Mouse (Mus musculus) liver, postnatal 0 days (tissue): Measurements from ENCODE around the gene Sort1. TPM values are rescaled to one million over a fixed set of nuclear protein-coding genes. Genes with fewer than 3 reads are reported as not detected.
A peak's percentile ranks its signal among the peaks of the same experiment; 100 is the strongest.

ENCODE experiments used
- ATAC-seq: fragments of 200-750 bp; cut with Nextera tagmentation; 2 replicates; pipeline ENCODE4 v1.8.0; 2017; ENCODE audit warnings: mild to moderate bottlenecking, moderate library complexity
- DNase-seq: peaks from one replicate; pipeline ENCODE4 v3.0.0-alpha.2; 2016
- H3K27ac ChIP-seq: fragments of 300-500 bp; sonication (generic); 2 replicates; pipeline ENCODE4 v1.5.1; 2014; ENCODE audit warnings: antibody characterized with exemption, moderate library complexity, mild to moderate bottlenecking, low read depth
- H3K27me3 ChIP-seq: fragments of 300-500 bp; sonication (generic); 2 replicates; pipeline ENCODE4 v1.6.1; 2014; ENCODE audit warnings: low read length, control low read depth, mixed read lengths; ENCODE audit not compliant: insufficient read depth
- H3K36me3 ChIP-seq: fragments of 300-500 bp; sonication (generic); replicated peaks from 2 replicates; pipeline ENCODE4 v1.6.1; 2014; ENCODE audit warnings: mild to moderate bottlenecking, control low read depth, low read length, moderate library complexity, mixed read lengths; ENCODE audit not compliant: insufficient read depth
- H3K4me1 ChIP-seq: fragments of 300-500 bp; sonication (generic); 2 replicates; pipeline ENCODE4 v1.6.1; 2014; ENCODE audit warnings: antibody characterized with exemption, mild to moderate bottlenecking, control low read depth; ENCODE audit not compliant: insufficient read depth
- H3K4me2 ChIP-seq: fragments of 300-500 bp; sonication (generic); 2 replicates; pipeline ENCODE4 v1.6.1; 2014; ENCODE audit warnings: low read depth, mild to moderate bottlenecking, low read length, moderate library complexity, mixed read lengths
- H3K4me3 ChIP-seq: fragments of 300-500 bp; sonication (generic); 2 replicates; pipeline ENCODE4 v1.5.1; 2014; ENCODE audit warnings: low read depth, low read length
- H3K9ac ChIP-seq: fragments of 300-500 bp; sonication (generic); replicated peaks from 2 replicates; pipeline ENCODE4 v1.6.1; 2014; ENCODE audit warnings: mild to moderate bottlenecking, moderate library complexity
- H3K9me3 ChIP-seq: fragments of 300-500 bp; sonication (generic); 2 replicates; pipeline ENCODE4 v1.6.1; 2016; ENCODE audit warnings: mild to moderate bottlenecking, control low read depth, low read length, mixed read lengths
- CTCF ChIP-seq: sonication (generic); IDR thresholded peaks from 2 replicates; pipeline ENCODE4 v1.5.1; 2016; ENCODE audit warnings: antibody characterized with exemption, low read depth
- EP300 ChIP-seq: IDR thresholded peaks from 2 replicates; pipeline ENCODE4 v1.6.1; 2016; ENCODE audit warnings: antibody characterized with exemption, low read depth, mild to moderate bottlenecking
- WGBS: fragments of 180-500 bp; shearing (Covaris S2); extraction: QIAGEN DNeasy Blood & Tissue Kit; methylation state at CpG from one replicate; pipeline ENCODE4 v1.1.7; 2014; ENCODE audit not compliant: insufficient replicate concordance; 5-methylcytosine and 5-hydroxymethylcytosine counted together
- polyA plus RNA-seq: library from polyadenylated mRNA; unstranded; fragments of >200 nt; fragmentation: Nextera tagmentation; extraction: Ambion mirVana; gene quantifications from 2 replicates; pipeline ENCODE4 v1.2.1, GENCODE M21; 2015

The Sort1 gene
- polyA plus RNA-seq, 1 experiment from 2014 or later: 3.7 TPM

DNA sequence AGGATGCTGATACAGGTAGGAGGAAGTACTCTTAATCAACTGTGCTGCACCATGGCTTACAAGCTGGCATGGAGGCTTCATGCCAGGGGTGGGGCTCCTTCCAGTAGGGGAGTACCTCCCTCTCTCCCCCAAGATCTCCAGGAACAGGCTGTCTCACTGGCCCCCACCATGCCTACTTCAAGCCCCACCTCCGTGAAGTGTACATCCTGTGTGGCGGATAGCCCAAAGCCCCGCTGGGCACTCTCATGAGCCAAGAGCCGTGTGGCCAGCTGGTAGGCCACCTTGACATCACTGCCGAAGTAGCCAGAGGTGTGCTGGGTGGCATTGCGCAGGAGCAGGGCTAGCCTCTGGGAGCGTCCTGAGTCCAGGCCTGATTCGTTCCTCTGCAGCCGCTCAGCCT lies 114.4 kb downstream of the Sort1 start:
- no peak overlapping the region for H3K4me2 ChIP-seq
- WGBS: 76% methylated on average over 9 of the region's 9 CpGs
- no peak for ATAC-seq

DNA sequence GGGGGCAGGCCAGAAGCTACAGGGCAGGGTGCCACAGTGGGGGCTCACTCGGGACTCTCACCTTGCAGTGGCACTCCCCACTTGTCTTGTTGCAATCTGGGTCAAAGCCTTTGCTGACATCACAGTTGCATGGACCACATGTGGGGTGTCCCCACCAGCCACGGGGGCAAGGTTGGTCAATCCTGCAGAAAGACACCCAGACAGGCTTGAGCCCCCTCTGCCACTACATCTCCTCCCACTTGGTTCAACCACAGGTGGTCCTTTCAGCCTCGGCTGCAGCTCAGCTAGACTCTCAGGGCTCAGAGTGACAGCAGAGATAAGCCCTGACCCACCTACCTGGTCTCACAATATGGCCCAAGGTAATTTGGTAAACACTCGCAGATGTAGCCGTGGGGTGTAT lies 116.6 kb downstream of the Sort1 start:
- Histone ChIP-seq H3K4me3 (no peak overlapping the region), H3K9ac (no peak overlapping the region), H3K4me1 (no peaks in the 10 kb centered on the region), H3K9me3 (no peaks in the 10 kb centered on the region), H3K27ac (no peak overlapping the region), H3K4me2 (no peak overlapping the region), H3K27me3 (no peaks in the 10 kb centered on the region), H3K36me3 (no peaks in the 10 kb centered on the region)
- DNase-seq (no peak), ATAC-seq (no peak)
- WGBS: 60% methylated on average over 5 of the region's 5 CpGs
- TF ChIP-seq EP300 (no peak), CTCF (no peak)

More for the DNA sequence above, 114.4 kb downstream of the Sort1 start:
- TF ChIP-seq EP300 (no peak), CTCF (no peak)
- no peaks in the 10 kb centered on the region for H3K9me3 ChIP-seq
- H3K36me3 ChIP-seq: no peaks in the 10 kb centered on the region
- DNase-seq: no peak
- H3K4me3 ChIP-seq: no peak overlapping the region
- no peaks in the 10 kb centered on the region for H3K27me3 ChIP-seq
- no peaks in the 10 kb centered on the region for H3K4me1 ChIP-seq
- no peak overlapping the region for H3K27ac ChIP-seq
- no peak overlapping the region for H3K9ac ChIP-seq

DNA sequence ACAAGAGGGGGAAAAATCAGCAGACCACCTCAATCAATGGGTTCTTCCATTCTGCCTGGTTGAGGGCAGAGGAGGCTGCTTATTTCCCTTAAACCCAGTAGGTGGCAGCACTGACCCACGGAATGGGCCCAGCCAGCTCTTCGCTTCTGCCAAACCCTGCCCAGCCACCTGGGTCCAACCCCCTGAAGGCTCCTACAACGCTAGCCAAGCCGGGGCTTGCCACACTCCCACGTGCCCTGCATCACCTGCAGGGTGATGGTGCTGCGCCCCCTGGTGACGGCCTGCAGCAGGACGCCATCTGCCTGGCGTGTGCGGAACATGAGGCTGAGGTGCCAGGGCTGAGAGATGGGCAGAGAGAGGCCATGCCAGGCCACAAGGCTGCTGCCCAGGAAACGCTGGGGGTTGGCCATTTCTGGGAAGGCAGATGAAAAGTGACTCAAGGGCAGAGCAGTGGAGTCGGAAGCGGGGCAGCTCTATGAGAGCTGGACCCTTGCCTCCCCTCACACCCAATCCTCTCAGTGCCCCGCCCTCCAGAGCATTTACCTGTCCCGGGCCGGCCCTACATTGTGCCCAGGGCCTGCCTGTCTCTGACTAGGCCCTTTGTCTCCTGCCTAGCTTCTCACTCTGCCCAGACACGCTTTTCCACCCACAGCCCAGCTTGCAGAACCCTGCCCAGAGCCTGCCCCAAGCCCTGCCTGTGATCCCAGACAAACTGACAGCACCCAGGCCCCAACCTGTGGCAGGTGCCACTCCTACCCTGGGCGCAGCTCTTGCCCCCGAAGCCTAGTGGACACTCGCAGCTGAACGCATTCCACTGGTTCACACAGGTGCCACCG lies 118.0 kb downstream of the Sort1 start:
- ATAC-seq (peak; percentile 98), DNase-seq (peak; percentile 91)
- no peaks in the 10 kb centered on the region for H3K36me3 ChIP-seq
- 37% methylated on average over 22 of the region's 22 CpGs for WGBS
- H3K4me3 ChIP-seq: no peak overlapping the region
- H3K4me2 ChIP-seq: 0 out of 2 replicates have a peak overlapping the region, but pooled peaks have one; percentile 2
- H3K4me1 ChIP-seq: no peaks in the 10 kb centered on the region
- H3K9ac ChIP-seq: no peak overlapping the region
- no peak overlapping the region for H3K27ac ChIP-seq
- H3K27me3 ChIP-seq: no peaks in the 10 kb centered on the region
- TF ChIP-seq CTCF: peak; percentile 98
- no peak for TF ChIP-seq EP300
- H3K9me3 ChIP-seq: no peaks in the 10 kb centered on the region

DNA sequence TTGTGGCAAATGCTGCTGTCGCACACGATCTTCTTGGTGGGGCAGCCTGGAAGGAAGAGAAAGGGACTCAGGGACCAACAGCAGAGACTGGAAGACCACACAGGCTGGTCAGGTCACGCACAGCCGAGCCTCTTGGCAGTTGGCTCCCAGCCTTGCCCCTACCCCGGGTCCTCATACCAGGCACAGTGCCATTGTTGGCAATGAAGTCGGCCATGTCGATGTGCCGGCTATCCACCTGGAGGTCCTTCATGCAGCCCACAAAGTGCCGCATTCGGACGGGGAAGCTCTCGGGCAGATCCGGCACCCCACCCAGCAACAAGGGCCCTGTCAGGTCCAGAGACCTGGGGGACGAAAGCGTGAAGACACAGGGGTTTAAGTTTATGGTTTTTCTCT lies 118.6 kb downstream of the Sort1 start:
- Histone ChIP-seq H3K27me3 (no peaks in the 10 kb centered on the region), H3K36me3 (no peaks in the 10 kb centered on the region), H3K4me1 (no peaks in the 10 kb centered on the region), H3K4me2 (no peak overlapping the region), H3K9me3 (no peaks in the 10 kb centered on the region), H3K9ac (no peak overlapping the region), H3K27ac (no peak overlapping the region), H3K4me3 (no peak overlapping the region)
- DNase-seq (no peak), ATAC-seq (no peak)
- TF ChIP-seq EP300: no peak
- no peak for TF ChIP-seq CTCF
- WGBS: 90% methylated on average over 15 of the region's 15 CpGs

DNA sequence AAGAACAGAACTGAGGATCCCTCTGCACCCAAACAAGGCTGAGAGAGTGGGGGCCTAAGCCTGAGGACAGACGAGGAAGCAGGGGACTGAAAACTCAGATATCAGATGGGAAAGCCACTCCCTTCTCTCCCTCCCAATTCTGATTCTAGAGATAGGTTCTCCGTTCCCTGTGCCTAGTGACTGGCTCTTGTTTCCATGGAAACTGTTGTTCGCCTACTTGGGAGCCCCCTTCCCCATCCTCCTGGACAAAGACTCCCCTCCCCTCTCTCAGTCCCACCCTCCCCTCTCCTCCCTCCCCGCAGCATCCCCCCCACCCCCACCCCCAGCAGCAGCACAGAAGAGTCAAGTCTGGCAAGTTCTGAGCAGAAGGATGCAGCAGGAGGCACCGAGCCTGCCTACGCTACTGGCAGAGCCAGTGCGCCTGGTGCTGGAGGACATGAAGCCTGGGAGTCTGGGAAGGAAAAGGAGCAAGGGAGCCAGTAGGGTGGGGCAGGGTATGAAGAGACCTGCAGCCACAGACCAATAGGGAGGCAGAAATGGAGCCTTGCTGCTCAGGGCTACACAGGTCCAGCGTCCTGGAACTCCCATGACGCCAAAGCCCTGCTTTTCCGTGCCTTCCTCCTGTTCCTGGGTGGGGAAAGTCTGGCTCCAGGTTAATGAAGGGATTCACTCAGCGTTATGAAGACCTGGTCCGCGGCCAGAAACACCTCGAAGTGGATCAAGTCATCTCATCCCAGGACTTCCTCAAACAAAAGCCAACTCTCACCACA lies 121.8 kb downstream of the Sort1 start:
- Histone ChIP-seq H3K4me2 (no peak overlapping the region), H3K4me3 (no peak overlapping the region), H3K27ac (no peak overlapping the region), H3K9ac (no peak overlapping the region), H3K27me3 (no peaks in the 10 kb centered on the region), H3K36me3 (no peaks in the 10 kb centered on the region), H3K9me3 (no peaks in the 10 kb centered on the region), H3K4me1 (no peaks in the 10 kb centered on the region)
- TF ChIP-seq EP300 (no peak), CTCF (no peak)
- WGBS: 69% methylated on average over 14 of the region's 14 CpGs
- DNase-seq: no peak
- ATAC-seq: no peak

DNA sequence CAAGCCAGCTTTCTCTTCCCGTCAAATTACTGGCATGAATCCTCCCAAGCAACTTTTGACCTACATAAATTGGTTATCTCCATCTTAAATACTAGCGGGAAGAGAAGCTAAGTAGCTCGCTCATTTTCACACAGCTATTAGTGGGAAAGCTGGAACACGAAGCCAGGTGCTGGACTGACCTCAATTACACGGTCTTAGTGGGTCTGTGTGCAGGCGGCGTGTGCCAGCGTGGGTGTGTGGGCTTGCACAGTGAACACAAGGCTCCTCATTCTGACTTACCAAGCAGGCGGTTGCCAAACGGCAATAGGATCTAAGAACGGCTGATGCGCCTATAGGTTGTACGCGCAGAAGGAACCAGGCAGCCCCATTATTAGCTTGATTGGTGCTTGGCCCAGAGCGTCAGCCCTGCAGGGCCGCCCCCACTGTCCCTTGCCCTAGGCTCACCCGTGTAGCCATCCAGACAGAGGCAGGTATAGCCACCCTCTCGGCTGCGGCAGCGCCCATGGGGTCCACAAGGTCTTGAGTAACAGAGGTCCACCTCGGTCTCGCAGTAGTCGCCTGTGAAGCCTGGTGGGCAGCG lies 122.5 kb downstream of the Sort1 start:
- Histone ChIP-seq H3K27ac (no peak overlapping the region), H3K9ac (no peak overlapping the region), H3K9me3 (no peaks in the 10 kb centered on the region), H3K4me2 (no peak overlapping the region), H3K36me3 (no peaks in the 10 kb centered on the region), H3K4me3 (no peak overlapping the region), H3K27me3 (no peaks in the 10 kb centered on the region), H3K4me1 (no peaks in the 10 kb centered on the region)
- WGBS: 88% methylated on average over 24 of the region's 24 CpGs
- TF ChIP-seq EP300 (no peak), CTCF (no peak)
- no peak for ATAC-seq
- no peak for DNase-seq
